Mouse (Mus musculus) limb, embryonic 11.5 days (tissue): ENCODE measurements around the gene Sugp1. TPM values are rescaled to one million over a fixed set of nuclear protein-coding genes. Genes with fewer than 3 reads are reported as not detected.
A peak's percentile ranks its signal among the peaks of the same experiment; 100 is the strongest.
"Not testable (repeated sequence)": the region's sequence is repeated elsewhere in the genome, so short reads cannot be mapped to it uniquely, and the experiment has no call there.

Experiments
- ATAC-seq: fragments of 200-750 bp; cut with Nextera tagmentation; 2 replicates; pipeline ENCODE4 v1.8.0; 2017; ENCODE audit warnings: low read depth; ENCODE audit not compliant: insufficient number of reproducible peaks, low FRiP score, low TSS enrichment
- DNase-seq: peaks from one replicate; pipeline ENCODE4 v3.0.0-alpha.2; 2015; ENCODE audit warnings: low spot score
- H3K27ac ChIP-seq: fragments of 300-500 bp; sonication (generic); replicated peaks from 2 replicates; pipeline ENCODE4 v1.5.1; 2014; ENCODE audit warnings: low read depth, mild to moderate bottlenecking, low read length
- H3K27me3 ChIP-seq: fragments of 300-500 bp; sonication (generic); 2 replicates; pipeline ENCODE4 v1.6.1; 2014; ENCODE audit warnings: mild to moderate bottlenecking, low read length, mixed read lengths; ENCODE audit not compliant: control insufficient read depth, insufficient read depth
- H3K36me3 ChIP-seq: fragments of 300-500 bp; sonication (generic); 2 replicates; pipeline ENCODE4 v1.6.1; 2014; ENCODE audit warnings: mild to moderate bottlenecking, low read length, moderate library complexity, mixed read lengths; ENCODE audit not compliant: control insufficient read depth, insufficient read depth
- H3K4me1 ChIP-seq: fragments of 300-500 bp; sonication (generic); 2 replicates; pipeline ENCODE4 v1.6.1; 2014; ENCODE audit warnings: low read length, mixed read lengths; ENCODE audit not compliant: control insufficient read depth, insufficient read depth
- H3K4me2 ChIP-seq: fragments of 300-500 bp; sonication (generic); 2 replicates; pipeline ENCODE4 v1.6.1; 2014; ENCODE audit warnings: low read depth, mild to moderate bottlenecking, moderate library complexity; ENCODE audit not compliant: severe bottlenecking
- H3K4me3 ChIP-seq: fragments of 300-500 bp; sonication (generic); 2 replicates; pipeline ENCODE4 v1.5.1; 2014; ENCODE audit warnings: low read depth, low read length
- H3K9ac ChIP-seq: fragments of 300-500 bp; sonication (generic); 2 replicates; pipeline ENCODE4 v1.6.1; 2014; ENCODE audit warnings: mild to moderate bottlenecking, low read length
- H3K9me3 ChIP-seq: fragments of 300-500 bp; sonication (generic); 2 replicates; pipeline ENCODE4 v1.6.1; 2016; ENCODE audit warnings: low read length; ENCODE audit not compliant: control insufficient read depth
- WGBS: fragments of 180-500 bp; shearing (Covaris S2); extraction: QIAGEN DNeasy Blood & Tissue Kit; methylation state at CpG from one replicate; pipeline ENCODE4 v1.1.7; 2014; 5-methylcytosine and 5-hydroxymethylcytosine counted together
- polyA plus RNA-seq: library from polyadenylated mRNA; unstranded; fragments of >200 nt; fragmentation: Nextera tagmentation; extraction: Ambion mirVana; gene quantifications from 2 replicates; pipeline ENCODE4 v1.2.1, GENCODE M21; 2014

Gene Sugp1
- polyA plus RNA-seq, 1 experiment from 2014 or later, result 39.1 TPM

DNA sequence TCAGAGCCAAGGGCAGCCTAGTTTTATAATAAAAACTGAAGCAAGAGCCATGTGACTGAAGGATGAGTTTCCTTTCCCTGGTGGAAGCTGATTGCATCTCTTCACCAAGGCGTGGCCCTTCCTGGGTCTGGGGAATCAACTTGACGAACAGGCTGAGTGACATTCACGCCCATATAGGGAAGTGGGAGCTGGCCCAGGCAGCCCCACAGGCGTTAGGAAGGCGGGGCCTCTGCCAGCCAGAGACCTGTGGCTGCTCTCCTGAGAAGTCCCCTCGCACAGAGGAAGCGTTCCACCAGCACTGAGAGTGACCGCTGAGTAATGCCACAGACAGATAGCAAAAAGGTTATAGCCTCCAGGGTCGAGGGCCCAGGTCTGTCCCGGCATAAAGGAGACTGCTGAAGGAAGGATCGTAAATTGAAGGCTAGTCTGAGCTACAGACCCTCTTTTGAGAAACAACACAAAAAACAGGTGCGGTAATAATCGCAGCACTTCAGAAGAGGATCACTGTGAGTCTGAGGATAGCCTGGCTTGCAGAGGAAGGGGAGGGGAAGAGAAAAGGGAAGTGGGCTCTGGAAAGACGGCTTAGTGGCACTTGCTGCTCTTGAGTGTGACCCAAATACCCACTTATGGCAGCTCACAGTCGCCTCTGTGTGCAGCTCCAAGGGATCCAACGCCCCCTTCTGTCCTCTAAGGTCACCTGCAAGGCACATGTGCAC lies 41.3 kb upstream of the Sugp1 start:
- ATAC-seq, result no peak
- H3K36me3 ChIP-seq, result no peaks in the 10 kb centered on the region
- no peak overlapping the region for H3K9ac ChIP-seq
- no peak overlapping the region for H3K27ac ChIP-seq
- no peak overlapping the region for H3K4me3 ChIP-seq
- no peaks in the 10 kb centered on the region for H3K4me1 ChIP-seq
- DNase-seq, result peak; percentile 59
- 2% methylated on average over 16 of the region's 16 CpGs for WGBS
- peak overlapping the region; percentile 29; the same call in 1 of the 2 replicates for H3K4me2 ChIP-seq
- H3K9me3 ChIP-seq, result no peaks in the 10 kb centered on the region
- no peaks in the 10 kb centered on the region for H3K27me3 ChIP-seq

DNA sequence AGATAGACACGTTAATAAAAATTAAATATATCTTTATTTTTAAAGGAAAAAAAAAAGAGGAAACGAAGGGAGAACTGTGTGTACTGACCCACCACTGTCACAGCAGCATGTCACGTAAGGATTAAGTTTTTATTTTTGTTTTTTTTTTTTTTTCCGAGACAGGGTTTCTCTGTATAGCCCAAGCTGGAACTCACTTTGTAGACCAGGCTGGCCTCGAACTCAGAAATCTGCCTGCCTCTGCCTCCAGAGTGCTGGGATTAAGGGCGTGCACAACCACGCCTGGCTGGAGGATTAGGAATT lies 40.8 kb upstream of the Sugp1 start:
- H3K4me3 ChIP-seq, H3K27ac ChIP-seq: not testable (repeated sequence)
- WGBS, result 38% methylated on average over 7 of the region's 7 CpGs

DNA sequence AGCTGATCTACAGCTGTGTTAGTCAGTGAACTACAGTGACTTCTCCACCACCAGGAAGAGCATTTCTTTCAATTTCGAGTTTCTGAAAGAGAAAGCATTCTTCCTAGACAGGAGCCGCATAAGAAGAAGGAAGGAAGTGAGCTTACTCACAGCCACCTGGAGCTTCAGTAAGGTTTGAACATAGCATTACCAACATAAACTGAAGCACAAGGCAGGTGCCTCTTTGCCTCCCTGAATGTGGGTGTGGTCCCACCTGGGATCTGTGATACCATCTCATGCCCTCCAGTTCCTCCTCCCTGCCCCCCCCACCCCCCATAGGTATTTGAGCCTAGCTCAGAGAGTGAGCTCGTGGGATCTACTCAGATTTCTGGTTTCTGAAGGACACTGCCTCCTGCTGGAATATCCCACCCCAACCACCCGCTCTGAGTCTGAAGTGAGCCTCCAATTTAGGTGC lies 39.4 kb upstream of the Sugp1 start:
- H3K4me3 ChIP-seq, result no peak overlapping the region
- no peaks in the 10 kb centered on the region for H3K27me3 ChIP-seq
- H3K4me2 ChIP-seq, result no peak overlapping the region
- no peaks in the 10 kb centered on the region for H3K4me1 ChIP-seq
- no peaks in the 10 kb centered on the region for H3K36me3 ChIP-seq
- ATAC-seq, result no peak
- H3K9me3 ChIP-seq, result no peaks in the 10 kb centered on the region
- 54% methylated on average over 4 of the region's 4 CpGs for WGBS
- no peak overlapping the region for H3K27ac ChIP-seq
- DNase-seq, result no peak
- no peak overlapping the region for H3K9ac ChIP-seq

More for the DNA sequence above, 40.8 kb upstream of the Sugp1 start:
- not testable (repeated sequence) for DNase-seq, H3K9ac ChIP-seq, H3K4me1 ChIP-seq, ATAC-seq, H3K9me3 ChIP-seq, H3K27me3 ChIP-seq, H3K36me3 ChIP-seq, H3K4me2 ChIP-seq

DNA sequence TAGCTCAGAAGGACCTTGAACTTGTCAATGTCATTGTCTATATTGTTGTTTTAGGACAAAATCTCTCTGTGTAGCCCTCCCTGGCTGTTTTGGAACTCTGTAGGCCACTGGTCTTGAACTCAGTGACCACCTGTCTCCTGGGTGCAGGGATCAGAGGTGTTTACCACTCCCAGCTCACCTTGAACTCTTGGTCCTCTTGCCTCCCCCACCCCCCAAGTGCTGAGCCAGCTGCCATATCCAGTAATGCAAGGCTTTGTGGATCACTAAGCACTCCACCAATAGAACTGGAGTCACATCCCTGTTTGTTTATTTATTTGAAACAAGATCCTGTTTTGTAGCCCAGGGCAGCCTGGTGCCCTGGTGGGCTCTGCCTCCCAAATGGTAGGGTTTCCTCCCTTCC lies 38.3 kb upstream of the Sugp1 start:
- ATAC-seq, result no peak
- H3K4me3 ChIP-seq, result no peak overlapping the region
- no peaks in the 10 kb centered on the region for H3K36me3 ChIP-seq

GRCm38 (mm10) chr8:70005178-70005577 lies 37.4 kb upstream of the Sugp1 start:
- H3K27me3 ChIP-seq, result no peaks in the 10 kb centered on the region
- H3K36me3 ChIP-seq, result no peaks in the 10 kb centered on the region
- no peaks in the 10 kb centered on the region for H3K9me3 ChIP-seq
- no peak for ATAC-seq
- H3K4me2 ChIP-seq, result no peak overlapping the region
- no peaks in the 10 kb centered on the region for H3K4me1 ChIP-seq
- 54% methylated on average over 2 of the region's 2 CpGs for WGBS
- DNase-seq, result no peak
- no peak overlapping the region for H3K27ac ChIP-seq
- H3K4me3 ChIP-seq, result no peak overlapping the region
- no peak overlapping the region; the same call in 1 of the 2 replicates for H3K9ac ChIP-seq

More for the DNA sequence above, 38.3 kb upstream of the Sugp1 start:
- no peaks in the 10 kb centered on the region for H3K27me3 ChIP-seq
- no peak for DNase-seq
- H3K27ac ChIP-seq, result no peak overlapping the region
- no peaks in the 10 kb centered on the region for H3K9me3 ChIP-seq
- H3K4me1 ChIP-seq, result no peaks in the 10 kb centered on the region
- H3K4me2 ChIP-seq, result no peak overlapping the region
- no peak overlapping the region for H3K9ac ChIP-seq

- not testable (repeated sequence) for H3K36me3 ChIP-seq, H3K27ac ChIP-seq, H3K4me1 ChIP-seq, H3K9me3 ChIP-seq, H3K4me3 ChIP-seq, H3K4me2 ChIP-seq, ATAC-seq, H3K9ac ChIP-seq, DNase-seq, H3K27me3 ChIP-seq
- 90% methylated on average over 14 of the region's 14 CpGs for WGBS
These were observed 31.8 kb upstream of the Sugp1 start for GRCm38 (mm10) chr8:70010796-70011195.

- no peaks in the 10 kb centered on the region for H3K36me3 ChIP-seq
- no peaks in the 10 kb centered on the region for H3K27me3 ChIP-seq
- no peak overlapping the region for H3K9ac ChIP-seq
- H3K4me3 ChIP-seq, result no peak overlapping the region
- no peak overlapping the region for H3K4me2 ChIP-seq
- no peaks in the 10 kb centered on the region for H3K4me1 ChIP-seq
- H3K27ac ChIP-seq, result no peak overlapping the region
- DNase-seq, result no peak
- 77% methylated on average over 3 of the region's 3 CpGs for WGBS
- ATAC-seq, result no peak
- no peaks in the 10 kb centered on the region for H3K9me3 ChIP-seq
These were observed 30.3 kb upstream of the Sugp1 start for GRCm38 (mm10) chr8:70012350-70012749.

DNA sequence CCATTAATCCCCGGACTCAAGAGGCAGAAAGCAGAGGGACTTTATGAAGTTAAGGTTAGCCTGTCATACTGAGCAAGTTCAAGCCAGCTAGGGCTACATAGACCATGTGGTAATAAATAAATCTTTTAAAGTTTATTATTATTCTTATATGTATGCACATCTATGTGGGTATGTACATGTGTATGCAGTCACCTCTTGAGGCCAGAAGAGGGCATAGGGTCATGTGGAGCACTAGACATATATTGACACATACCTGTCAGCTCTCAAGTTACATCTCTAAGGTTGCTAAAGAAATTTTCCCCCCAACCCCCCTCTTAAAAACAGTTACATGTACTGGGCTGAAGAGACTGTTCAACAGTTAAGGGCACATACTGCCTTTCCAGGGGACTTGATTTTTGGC lies 29.9 kb upstream of the Sugp1 start:
- H3K36me3 ChIP-seq, result no peaks in the 10 kb centered on the region
- ATAC-seq (no peak), DNase-seq (no peak)
- 91% methylated on average over 1 of the region's 1 CpGs for WGBS
- H3K4me1 ChIP-seq, result no peaks in the 10 kb centered on the region
- H3K4me3 ChIP-seq, result no peak overlapping the region
- no peaks in the 10 kb centered on the region for H3K27me3 ChIP-seq
- no peak overlapping the region for H3K9ac ChIP-seq
- H3K27ac ChIP-seq, result no peak overlapping the region
- no peaks in the 10 kb centered on the region for H3K9me3 ChIP-seq
- H3K4me2 ChIP-seq, result no peak overlapping the region

GRCm38 (mm10) chr8:70015017-70015416 lies 27.6 kb upstream of the Sugp1 start:
- Histone ChIP-seq H3K27ac (no peak overlapping the region), H3K27me3 (no peaks in the 10 kb centered on the region), H3K36me3 (peaks cover 16% of the 10 kb centered on the region), H3K4me3 (no peak overlapping the region), H3K9me3 (no peaks in the 10 kb centered on the region), H3K9ac (no peak overlapping the region), H3K4me2 (no peak overlapping the region), H3K4me1 (no peaks in the 10 kb centered on the region)
- ATAC-seq (no peak), DNase-seq (no peak)
- WGBS, result 71% methylated on average over 1 of the region's 1 CpGs
